Mouse (Mus musculus) liver, adult 2 months (tissue): ENCODE measurements around the gene Il23a. TPM values are rescaled to one million over a fixed set of nuclear protein-coding genes. Genes with fewer than 3 reads are reported as not detected.

Experiments
- DNase-seq: peaks from one replicate; pipeline ENCODE4 v3.0.0-alpha.2; 2011; ENCODE audit warnings: low read depth, low spot score; ENCODE audit errors: extremely low read depth
- H3K27ac ChIP-seq: fragments of 200-500 bp; replicated peaks from 2 replicates; pipeline ENCODE4 v1.5.1; 2012; ENCODE audit warnings: low read depth, mild to moderate bottlenecking, control low read depth, inconsistent platforms, low read length; ENCODE audit not compliant: insufficient read depth
- H3K27me3 ChIP-seq: fragments of 200-500 bp; 2 replicates; pipeline ENCODE4 v1.6.1; 2012; ENCODE audit warnings: mild to moderate bottlenecking, moderate library complexity, low read length, inconsistent platforms; ENCODE audit not compliant: control insufficient read depth, insufficient read depth
- H3K36me3 ChIP-seq: fragments of 200-500 bp; 2 replicates; pipeline ENCODE4 v1.6.1; 2012; ENCODE audit warnings: low read length, inconsistent platforms; ENCODE audit not compliant: control insufficient read depth, insufficient read depth
- H3K4me1 ChIP-seq: fragments of 200-500 bp; 2 replicates; pipeline ENCODE4 v1.6.1; 2011; ENCODE audit warnings: low read length; ENCODE audit not compliant: control insufficient read depth, insufficient read depth
- H3K4me3 ChIP-seq: fragments of 200-500 bp; 2 replicates; pipeline ENCODE4 v1.5.1; 2011; ENCODE audit warnings: low read depth, mild to moderate bottlenecking, control low read depth, low read length, moderate library complexity; ENCODE audit not compliant: insufficient read depth
- H3K79me2 ChIP-seq: fragments of 200-500 bp; 2 replicates; pipeline ENCODE4 v1.6.1; 2012; ENCODE audit warnings: inconsistent platforms, mild to moderate bottlenecking, low read length, moderate library complexity; ENCODE audit not compliant: control insufficient read depth, insufficient read depth
- H3K9ac ChIP-seq: fragments of 200-500 bp; 2 replicates; pipeline ENCODE4 v1.6.1; 2012; ENCODE audit warnings: low read depth, mild to moderate bottlenecking, control low read depth, inconsistent platforms, low read length
- CTCF ChIP-seq: fragments of 200-500 bp; IDR thresholded peaks from 2 replicates; pipeline ENCODE4 v1.5.1; 2011; ENCODE audit warnings: low read depth, low read length, control low read depth
- POLR2A ChIP-seq: fragments of 200-500 bp; IDR thresholded peaks from 2 replicates; pipeline ENCODE4 v1.6.1; 2011; ENCODE audit warnings: low read length, control low read depth; ENCODE audit not compliant: insufficient read depth; ENCODE audit errors: extremely low read depth
- WGBS: fragments of 180-500 bp; shearing (Covaris S2); methylation state at CpG from one replicate; pipeline ENCODE4 v1.1.7; 2018; 5-methylcytosine and 5-hydroxymethylcytosine counted together
- polyA plus RNA-seq: library from polyadenylated mRNA; depleted of rRNA; stranded (reverse); fragments of >200 nt; gene quantifications from 2 replicates; pipeline ENCODE4 v1.2.3, GENCODE M21; 2012
- total RNA-seq: library from RNA; depleted of rRNA; stranded (reverse); fragments of >200 nt; gene quantifications from 2 replicates; pipeline ENCODE4 v1.2.3, GENCODE M21; 2014

Il23a gene
- total and polyA plus RNA-seq, 2 experiments: not detected

DNA sequence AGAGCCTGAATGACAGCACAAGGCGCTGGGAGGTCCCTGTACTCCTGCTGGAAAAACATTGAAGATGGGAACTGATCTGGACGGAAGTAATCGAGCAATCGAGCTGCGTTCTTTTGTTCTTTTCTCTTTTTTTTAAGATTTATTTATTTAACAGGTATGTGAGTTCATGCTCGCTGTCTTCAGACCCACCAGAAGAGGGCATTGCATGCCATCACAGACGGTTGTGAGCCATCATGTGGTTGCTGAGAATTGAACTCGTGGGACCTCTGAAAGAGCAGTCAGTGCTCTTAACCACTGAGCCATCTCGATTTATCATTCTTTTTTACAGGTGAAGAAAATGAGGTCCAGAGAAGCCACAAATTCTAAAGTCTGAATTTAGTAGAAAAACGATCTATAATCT is 29.1 kb upstream of the Il23a start:
- H3K9ac ChIP-seq: no peak overlapping the region
- 90% methylated on average over 10 of the region's 10 CpGs for WGBS
- no peak overlapping the region for H3K4me3 ChIP-seq
- no peak for TF ChIP-seq CTCF
- TF ChIP-seq POLR2A: no peak
- no peak overlapping the region for H3K27ac ChIP-seq
- H3K79me2 ChIP-seq: no peaks in the 10 kb centered on the region; the same call in 1 of the 2 replicates
- H3K36me3 ChIP-seq: peaks cover 28% of the 10 kb centered on the region
- H3K4me1 ChIP-seq: peaks cover 5% of the 10 kb centered on the region
- H3K27me3 ChIP-seq: no peaks in the 10 kb centered on the region
- DNase-seq: no peak

DNA sequence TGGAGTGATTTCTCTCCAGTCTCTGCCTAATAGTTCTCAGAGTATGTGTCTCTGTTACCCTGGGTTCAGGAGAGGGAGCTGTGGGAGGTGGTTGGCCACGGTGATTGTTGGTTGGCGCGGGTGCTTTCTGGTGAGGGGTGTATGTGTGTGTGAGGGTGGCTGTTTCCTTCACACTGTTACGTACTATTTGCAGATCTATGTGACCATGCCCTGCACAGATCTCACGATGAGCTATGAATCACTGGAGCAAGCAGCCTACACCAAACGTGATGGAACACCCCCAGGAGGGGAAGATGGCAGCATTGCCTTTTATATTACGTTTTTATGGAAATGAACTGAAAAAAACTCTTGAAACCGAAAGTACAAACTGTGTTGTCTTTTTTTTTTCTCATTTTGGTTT is 28.3 kb upstream of the Il23a start:
- Histone ChIP-seq H3K9ac (no peak overlapping the region), H3K79me2 (no peaks in the 10 kb centered on the region; the same call in 1 of the 2 replicates), H3K36me3 (peaks cover 28% of the 10 kb centered on the region), H3K27me3 (no peaks in the 10 kb centered on the region), H3K4me1 (peaks cover 5% of the 10 kb centered on the region), H3K27ac (no peak overlapping the region), H3K4me3 (no peak overlapping the region)
- no peak for DNase-seq
- no peak for TF ChIP-seq POLR2A
- no peak for TF ChIP-seq CTCF
- 95% methylated on average over 8 of the region's 8 CpGs for WGBS

DNA sequence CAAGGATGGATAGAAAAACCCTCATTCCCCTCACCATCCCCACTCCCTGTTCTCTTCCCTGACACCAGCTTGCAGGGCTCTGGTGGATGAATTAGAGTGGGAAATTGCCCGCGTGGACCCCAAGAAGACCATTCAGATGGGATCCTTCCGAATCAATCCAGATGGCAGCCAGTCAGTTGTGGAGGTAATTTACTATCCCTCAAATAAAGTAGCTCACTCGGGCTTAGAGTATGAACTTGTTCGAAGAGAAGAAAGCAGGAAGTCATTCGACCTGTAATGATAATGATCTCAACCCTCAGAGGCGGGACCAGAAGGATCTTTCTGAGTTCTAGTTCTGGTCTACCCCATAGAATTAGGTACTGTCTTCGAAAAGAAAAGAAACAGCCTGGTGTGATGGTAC is 25.0 kb upstream of the Il23a start:
- peaks cover 8% of the 10 kb centered on the region for H3K4me1 ChIP-seq
- peaks cover 29% of the 10 kb centered on the region for H3K36me3 ChIP-seq
- H3K79me2 ChIP-seq: no peaks in the 10 kb centered on the region; the same call in 1 of the 2 replicates
- 65% methylated on average over 8 of the region's 8 CpGs for WGBS
- H3K27me3 ChIP-seq: no peaks in the 10 kb centered on the region
- no peak for TF ChIP-seq POLR2A
- TF ChIP-seq CTCF: no peak
- peak overlapping the region; percentile 97 for H3K27ac ChIP-seq
- H3K4me3 ChIP-seq: peak overlapping the region; percentile 91; the same call in 1 of the 2 replicates
- no peak for DNase-seq
- peak overlapping the region; percentile 91 for H3K9ac ChIP-seq

DNA sequence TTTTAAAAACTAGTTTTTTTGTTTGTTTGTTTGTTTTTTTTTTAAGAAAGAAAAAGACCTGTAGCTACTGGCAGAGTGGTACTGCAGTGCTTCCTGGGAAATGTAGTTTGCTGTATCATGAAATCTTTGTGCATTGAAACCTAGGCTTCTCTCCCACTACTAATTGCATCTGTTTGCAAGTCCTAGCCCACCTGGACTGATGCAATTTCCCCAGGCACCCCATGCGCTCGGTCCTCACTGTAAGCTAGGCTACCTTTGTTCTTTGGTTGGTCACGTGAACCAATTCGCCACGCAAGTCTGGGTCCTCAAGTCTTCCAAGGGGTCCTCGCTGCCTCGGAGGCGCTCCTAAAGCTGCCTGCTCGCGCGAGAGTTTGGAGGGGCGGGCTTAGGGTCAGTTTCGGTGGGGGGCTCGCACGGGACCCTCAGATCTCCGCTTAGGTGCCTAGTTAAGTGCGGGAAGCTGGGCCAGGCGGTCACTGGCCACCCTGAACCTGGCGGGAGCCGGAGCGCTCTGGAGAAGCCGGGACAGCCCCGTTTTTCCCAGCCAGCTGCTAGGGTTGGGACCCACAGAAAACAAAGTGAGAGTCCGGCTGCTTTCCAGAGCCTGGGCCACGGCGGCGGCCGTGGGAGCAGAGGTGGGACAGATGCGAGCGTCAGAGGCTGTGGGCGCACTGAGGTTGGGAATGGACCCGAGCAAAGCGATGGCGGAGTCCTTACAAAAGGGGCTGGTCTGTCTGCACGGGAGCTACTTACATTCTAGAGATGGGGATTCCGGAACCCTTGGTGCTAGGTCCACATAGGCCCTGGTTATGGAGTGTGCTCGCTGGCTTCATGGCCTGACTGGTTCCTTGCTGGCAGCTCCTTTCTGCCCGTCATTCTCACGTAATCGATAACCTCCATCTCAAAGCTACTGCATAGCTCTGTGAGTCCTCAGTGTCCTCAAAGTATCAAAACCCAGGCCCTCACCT is 23.9 kb upstream of the Il23a start, which contains the start of gene Cnpy2:
Gene Cnpy2 (plus strand): TSS at position 319 of the 968 bp plus-strand sequence.
- no peak for TF ChIP-seq CTCF
- 0 out of 2 replicates have a peak, but pooled peaks have one; percentile 42 for TF ChIP-seq POLR2A
- peaks cover 33% of the 10 kb centered on the region for H3K36me3 ChIP-seq
- no peaks in the 10 kb centered on the region for H3K27me3 ChIP-seq
- H3K9ac ChIP-seq: peak within 1 kb of the TSS; percentile 91
- no peaks in the 10 kb centered on the region; the same call in 1 of the 2 replicates for H3K79me2 ChIP-seq
- H3K4me1 ChIP-seq: peaks cover 8% of the 10 kb centered on the region
- H3K4me3 ChIP-seq: peak within 1 kb of the TSS; percentile 91
- WGBS: under 1% methylated on average over 40 of the region's 40 CpGs
- DNase-seq: peak; percentile 79
- H3K27ac ChIP-seq: peak within 1 kb of the TSS; percentile 97

DNA sequence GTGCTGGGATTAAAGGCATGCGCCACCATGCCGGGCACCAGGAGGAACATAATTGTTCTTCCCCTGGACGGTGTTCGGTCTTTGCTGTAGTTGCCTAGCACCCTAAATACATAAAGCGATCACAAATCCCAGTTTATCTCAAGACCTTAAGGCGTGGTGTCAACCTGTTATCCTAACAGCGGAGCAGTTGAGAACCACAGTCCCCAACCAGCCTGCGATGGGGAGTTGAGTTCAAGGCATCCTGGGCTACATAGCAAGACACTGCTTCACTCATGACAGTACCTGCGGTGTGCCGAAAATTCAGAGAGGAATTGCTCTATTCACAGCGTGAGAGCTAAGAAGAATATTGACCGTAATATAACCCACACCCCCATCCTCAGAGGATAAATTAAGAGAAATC is 23.1 kb upstream of the Il23a start:
- peaks cover 31% of the 10 kb centered on the region for H3K36me3 ChIP-seq
- H3K27ac ChIP-seq: no peak overlapping the region; the same call in 1 of the 2 replicates
- no peak for TF ChIP-seq POLR2A
- TF ChIP-seq CTCF: no peak
- H3K79me2 ChIP-seq: no peaks in the 10 kb centered on the region; the same call in 1 of the 2 replicates
- 67% methylated on average over 12 of the region's 12 CpGs for WGBS
- H3K4me1 ChIP-seq: peaks cover 8% of the 10 kb centered on the region
- no peak overlapping the region for H3K4me3 ChIP-seq
- peak overlapping the region; percentile 52; the same call in 1 of the 2 replicates for H3K9ac ChIP-seq
- no peak for DNase-seq
- H3K27me3 ChIP-seq: no peaks in the 10 kb centered on the region

DNA sequence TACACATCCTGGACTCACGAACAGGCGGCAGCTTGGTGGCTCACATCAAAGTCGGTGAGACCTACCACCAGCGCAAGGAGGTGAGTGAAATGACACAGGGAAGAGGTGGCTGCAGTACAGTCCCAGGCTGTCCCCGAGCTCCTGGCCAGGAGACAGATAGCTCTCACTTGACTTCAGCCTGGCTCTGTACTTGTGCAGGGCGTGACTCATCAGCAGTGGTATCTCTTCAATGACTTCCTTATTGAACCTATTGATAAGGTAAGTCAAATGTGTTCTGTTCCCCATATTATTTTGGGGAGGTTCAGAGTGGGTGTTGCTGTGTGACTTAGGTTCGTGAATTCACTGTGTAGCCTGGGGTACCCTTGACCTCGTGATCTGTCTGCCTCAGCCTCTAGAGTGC is 17.0 kb upstream of the Il23a start:
- WGBS: 93% methylated on average over 8 of the region's 8 CpGs

More for the DNA sequence above, 17.0 kb upstream of the Il23a start:
- Histone ChIP-seq H3K79me2 (no peaks in the 10 kb centered on the region), H3K36me3 (peaks cover 53% of the 10 kb centered on the region), H3K4me1 (no peaks in the 10 kb centered on the region), H3K9ac (no peak overlapping the region), H3K4me3 (no peak overlapping the region), H3K27me3 (no peaks in the 10 kb centered on the region), H3K27ac (no peak overlapping the region)
- no peak for TF ChIP-seq POLR2A
- TF ChIP-seq CTCF: no peak
- DNase-seq: no peak
